Mouse (Mus musculus) megakaryocyte, embryonic 14.5 days (primary cell): ENCODE results near the gene 5730522E02Rik.

Source experiments
- FLI1 ChIP-seq: IDR thresholded peaks from 2 replicates; pipeline ENCODE4 v1.6.1; 2012; ENCODE audit warnings: low read length, inconsistent platforms, mixed read lengths
- GATA1 ChIP-seq: IDR thresholded peaks from 3 replicates; pipeline ENCODE4 v1.6.1; 2012; ENCODE audit warnings: mixed read lengths, low read length, inconsistent platforms, borderline replicate concordance

DNA sequence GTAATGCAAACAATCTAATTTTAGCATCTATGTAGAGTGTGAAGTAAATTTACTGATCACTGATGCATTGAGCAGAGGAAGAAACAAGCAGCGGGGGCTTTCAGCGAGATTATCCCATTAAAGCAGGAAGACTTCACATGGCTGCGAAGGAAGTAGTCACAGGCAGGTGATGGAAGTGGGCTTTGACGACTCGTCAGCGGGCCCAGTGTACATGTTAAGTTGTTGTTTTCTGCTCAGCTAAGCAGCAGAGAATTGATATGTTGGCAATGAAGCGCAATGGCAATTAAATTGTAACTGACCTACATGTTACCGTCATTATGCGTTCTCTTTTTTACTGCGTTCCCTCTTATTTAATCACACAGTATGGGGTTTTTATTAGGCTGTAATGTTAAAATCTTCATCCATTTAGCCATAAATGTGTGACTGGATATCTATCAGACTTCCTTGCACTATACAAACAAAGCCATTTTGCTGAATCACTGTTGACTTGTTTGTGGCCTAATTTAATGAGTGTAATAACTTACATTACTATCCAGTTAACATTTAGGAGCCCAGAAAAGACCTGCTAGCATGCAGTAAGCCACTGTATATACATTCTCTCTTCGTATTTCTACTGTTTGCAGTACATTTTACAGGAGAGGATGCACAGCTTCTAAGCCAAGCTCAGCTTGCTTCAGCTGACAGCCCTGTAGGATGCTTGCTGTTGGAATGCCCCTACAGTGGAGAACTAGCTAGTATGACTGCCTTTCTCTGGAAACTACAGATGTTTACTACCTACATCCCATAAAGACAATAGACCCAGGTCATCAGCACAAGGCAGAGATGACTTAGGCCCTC lies 506.0 kb downstream of the 5730522E02Rik start:
- TF ChIP-seq GATA1 (no peak), FLI1 (no peak)
